Mouse (Mus musculus): Measurements from ENCODE around the gene Fras1. TPM values are rescaled to one million over a fixed set of nuclear protein-coding genes. Genes with fewer than 3 reads are reported as not detected.

The Fras1 gene
- polyA plus RNA-seq, 1 experiment: 0.08 TPM

DNA sequence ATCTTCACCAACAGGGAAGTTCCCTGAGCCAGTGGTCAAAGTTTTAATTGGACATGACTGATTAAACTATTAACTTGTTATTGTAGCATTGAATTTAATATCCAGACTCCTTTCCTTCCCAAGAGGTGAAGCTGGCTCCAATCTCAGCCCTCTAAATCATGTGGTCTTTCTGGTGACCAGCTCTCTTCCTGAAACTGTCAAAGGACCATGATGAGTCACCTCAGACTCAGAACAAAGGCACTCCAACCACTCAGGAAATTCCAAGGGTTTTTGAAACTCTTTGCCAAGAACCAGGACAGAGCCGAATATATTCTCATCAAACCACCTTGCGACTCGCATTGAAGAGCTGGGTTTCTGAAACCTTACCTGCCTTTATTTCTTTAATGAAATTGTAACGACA lies 430.5 kb downstream of the Fras1 start:
- H3K27me3 ChIP-seq (ENCODE audit: control insufficient read depth): no peaks in the 10 kb centered on the region
- no peak for TF ChIP-seq GATA1 (IDR thresholded peaks at IDR 0.05; ENCODE audit: low read length)
- H3K9me3 ChIP-seq (ENCODE audit: control insufficient read depth, low read length): no peaks in the 10 kb centered on the region
- no peak overlapping the region for H3K4me3 ChIP-seq (replicated peaks)
- H3K36me3 ChIP-seq (ENCODE audit: control insufficient read depth): no peaks in the 10 kb centered on the region
- H3K4me1 ChIP-seq (ENCODE audit: control insufficient read depth): no peaks in the 10 kb centered on the region

DNA sequence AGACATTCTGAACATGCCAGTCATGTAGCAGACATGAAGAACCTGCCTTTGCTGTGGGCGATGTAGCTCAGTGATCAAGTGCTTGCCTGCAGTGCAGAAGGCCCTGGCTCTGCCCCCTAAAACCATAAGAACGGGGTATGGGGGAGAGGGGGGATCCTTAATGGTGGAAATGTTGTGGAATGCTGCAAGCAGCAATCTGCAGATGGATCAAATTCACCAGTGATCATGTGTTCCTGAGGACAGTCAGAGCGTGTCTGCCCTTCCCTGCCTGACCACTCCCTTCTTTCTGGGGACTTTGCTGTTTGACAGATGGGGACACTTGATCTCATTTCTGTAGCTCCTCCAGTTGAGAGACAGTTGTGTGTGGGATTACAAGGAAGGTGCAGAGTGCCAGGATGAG lies 431.1 kb downstream of the Fras1 start:
- Histone ChIP-seq H3K27me3 (ENCODE audit: control insufficient read depth) (no peaks in the 10 kb centered on the region), H3K4me3 (replicated peaks) (no peak overlapping the region), H3K9me3 (ENCODE audit: control insufficient read depth, low read length) (no peaks in the 10 kb centered on the region), H3K4me1 (ENCODE audit: control insufficient read depth) (no peaks in the 10 kb centered on the region), H3K36me3 (ENCODE audit: control insufficient read depth) (no peaks in the 10 kb centered on the region)
- TF ChIP-seq GATA1 (IDR thresholded peaks at IDR 0.05; ENCODE audit: low read length): no peak
- TF ChIP-seq TAL1 (IDR thresholded peaks at IDR 0.05; ENCODE audit: low read length): no peak

DNA sequence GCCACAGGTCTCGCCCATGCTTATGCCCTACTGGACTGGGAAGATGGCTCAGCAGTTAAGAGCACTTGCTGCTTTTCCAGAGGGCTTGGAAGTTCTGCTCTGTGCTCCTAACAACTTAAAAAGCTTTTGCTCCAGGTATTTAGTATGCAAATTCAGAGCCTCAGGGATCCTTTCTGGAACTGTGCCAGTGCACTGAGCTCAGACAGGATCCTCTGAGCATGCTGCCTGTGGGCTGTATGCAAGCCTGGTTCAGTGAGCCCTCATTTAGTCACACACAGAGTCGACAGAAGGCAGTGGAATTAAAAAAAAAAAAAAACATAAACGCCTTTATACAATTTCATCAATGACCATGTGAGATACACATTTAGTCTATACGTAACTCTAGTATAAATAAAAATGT lies 436.9 kb downstream of the Fras1 start:
- TF ChIP-seq TAL1 (IDR thresholded peaks at IDR 0.05; ENCODE audit: low read length) (no peak), GATA1 (IDR thresholded peaks at IDR 0.05; ENCODE audit: low read length) (no peak)
- H3K4me1 ChIP-seq (ENCODE audit: control insufficient read depth): no peaks in the 10 kb centered on the region
- H3K27me3 ChIP-seq (ENCODE audit: control insufficient read depth): no peaks in the 10 kb centered on the region
- H3K4me3 ChIP-seq (replicated peaks): no peak overlapping the region
- no peaks in the 10 kb centered on the region for H3K9me3 ChIP-seq (ENCODE audit: control insufficient read depth, low read length)
- no peaks in the 10 kb centered on the region for H3K36me3 ChIP-seq (ENCODE audit: control insufficient read depth)

DNA sequence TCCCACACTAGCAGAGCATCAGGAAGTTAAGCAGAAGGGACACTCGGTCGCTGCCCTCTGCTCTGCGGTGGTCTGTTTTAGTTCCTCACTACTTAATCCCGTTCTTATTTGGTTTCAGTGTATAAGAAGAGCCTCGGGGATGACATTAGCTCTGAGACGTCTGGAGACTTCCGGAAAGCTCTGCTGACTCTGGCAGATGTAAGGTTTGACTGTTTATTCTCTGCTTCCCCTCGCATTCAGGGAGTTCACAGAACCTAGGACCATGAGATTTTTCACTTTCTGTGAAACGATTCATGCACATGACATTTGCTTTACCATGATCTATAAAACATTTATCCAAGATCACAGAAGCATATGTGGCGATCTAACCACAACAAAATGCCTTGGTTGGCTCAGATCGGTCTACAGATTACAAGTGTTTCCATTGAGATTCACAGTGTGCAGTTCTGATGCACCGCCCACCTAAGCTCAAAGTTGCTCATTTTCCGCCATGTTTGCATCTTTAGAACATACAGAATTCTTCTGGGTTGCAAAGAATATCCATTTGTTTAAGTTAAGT lies 451.1 kb downstream of the Fras1 start:
- Histone ChIP-seq H3K27me3 (ENCODE audit: control insufficient read depth) (no peaks in the 10 kb centered on the region), H3K4me1 (ENCODE audit: control insufficient read depth) (no peaks in the 10 kb centered on the region), H3K36me3 (ENCODE audit: control insufficient read depth) (no peaks in the 10 kb centered on the region), H3K4me3 (replicated peaks) (no peak overlapping the region), H3K9me3 (ENCODE audit: control insufficient read depth, low read length) (no peaks in the 10 kb centered on the region)
- TF ChIP-seq GATA1 (IDR thresholded peaks at IDR 0.05; ENCODE audit: low read length) (no peak), TAL1 (IDR thresholded peaks at IDR 0.05; ENCODE audit: low read length) (no peak)

DNA sequence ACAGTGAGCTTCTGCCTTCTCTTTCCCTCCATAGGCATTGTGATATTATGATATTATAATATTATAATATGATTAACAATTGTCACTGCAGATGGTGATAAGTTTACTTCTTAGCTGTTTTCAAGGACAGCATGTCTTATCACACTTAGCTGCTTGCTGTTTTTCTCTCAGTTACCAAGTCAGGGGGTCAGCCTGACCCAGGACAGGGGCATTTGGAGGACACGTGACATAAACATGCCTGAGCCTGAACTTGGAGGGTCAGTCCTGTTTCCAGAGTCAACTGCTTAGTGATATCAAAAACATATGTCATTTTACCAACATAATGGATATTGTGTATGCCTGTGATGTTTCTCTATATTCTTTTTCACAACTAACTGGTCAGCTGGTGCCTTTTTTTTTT lies 453.4 kb downstream of the Fras1 start:
- Histone ChIP-seq H3K4me3 (replicated peaks) (no peak overlapping the region), H3K27me3 (ENCODE audit: control insufficient read depth) (peaks cover 4% of the 10 kb centered on the region), H3K36me3 (ENCODE audit: control insufficient read depth) (no peaks in the 10 kb centered on the region), H3K4me1 (ENCODE audit: control insufficient read depth) (no peaks in the 10 kb centered on the region), H3K9me3 (ENCODE audit: control insufficient read depth, low read length) (no peaks in the 10 kb centered on the region)
- TF ChIP-seq GATA1 (IDR thresholded peaks at IDR 0.05; ENCODE audit: low read length): no peak
- TF ChIP-seq TAL1 (IDR thresholded peaks at IDR 0.05; ENCODE audit: low read length): no peak

Other genes starting within 250 kb of the Fras1 start
- gene Cnot6l, start 209.8 kb upstream of the Fras1 start, polyA plus RNA-seq (2012): 0.01 and 0.02 TPM in 2 replicates
- 0.20 and 0.26 TPM in 2 replicates for gene Mrpl1, start 164.5 kb upstream of the Fras1 start, polyA plus RNA-seq (2012)

Measured in erythroblast, embryonic 14.5 days (primary cell).